Mouse (Mus musculus): ENCODE results near the gene Gm21866. TPM values are rescaled to one million over a fixed set of nuclear protein-coding genes. Genes with fewer than 3 reads are reported as not detected.

Gm21866 gene
- polyA plus RNA-seq (2012; rRNA removed): not detected in 2 replicates

DNA sequence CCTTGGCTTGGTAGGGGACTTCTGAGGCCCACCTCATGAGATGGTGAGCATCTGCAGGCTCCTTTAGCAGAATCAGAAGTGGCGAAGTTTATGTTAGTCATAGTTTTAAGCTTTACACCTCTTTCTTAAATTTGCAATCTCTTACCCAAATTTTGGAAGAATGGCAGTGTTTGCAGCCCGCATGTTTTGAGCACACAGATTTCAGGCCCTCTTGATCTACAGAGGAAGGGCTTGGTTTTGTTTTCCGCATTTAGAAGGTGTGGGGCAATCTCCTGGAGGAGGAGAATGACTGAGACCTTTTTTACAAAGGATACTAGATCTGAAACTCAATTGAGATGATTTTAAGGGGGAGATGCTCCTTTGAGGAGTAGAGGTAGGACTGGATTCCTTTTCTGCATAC, at the start of gene Gm21866:
TSS of gene Gm21866 (minus strand) at position 101 of the 400 bp plus-strand sequence.

DNA sequence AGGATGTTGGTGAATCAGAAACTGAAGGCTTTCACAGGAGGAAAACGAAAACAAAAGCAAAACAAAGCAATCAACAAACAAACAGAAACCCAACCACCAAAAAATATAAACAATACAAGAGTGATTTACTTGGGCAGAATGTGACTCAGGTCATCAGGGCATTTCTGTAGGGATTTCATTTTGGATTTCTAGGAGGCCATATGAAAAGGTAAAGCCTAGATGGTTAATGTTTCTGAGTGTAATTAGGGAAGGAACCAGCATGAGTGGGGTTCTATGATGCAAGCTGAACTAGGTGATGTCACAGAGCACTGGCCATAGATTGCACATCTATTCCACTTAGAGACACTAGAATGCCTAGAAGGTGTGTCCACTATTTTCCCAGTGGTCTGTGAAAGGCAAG, 28.3 kb upstream of the Gm21866 start, which contains the start of gene Gm20773:
TSS of gene Gm20773 (plus strand) at position 301 of the 400 bp plus-strand sequence.

Other genes with a start within 250 kb of the Gm21866 start
- not detected in 2 replicates for gene Gm21828, start 241.7 kb downstream of the Gm21866 start, polyA plus RNA-seq (2012; rRNA removed)
- not detected in 2 replicates for gene Gm21440, start 213.2 kb downstream of the Gm21866 start, polyA plus RNA-seq (2012; rRNA removed)
- not detected in 2 replicates for gene Gm21454, start 213.1 kb downstream of the Gm21866 start, polyA plus RNA-seq (2012; rRNA removed)
- gene Gm21725, start 116.5 kb downstream of the Gm21866 start, polyA plus RNA-seq (2012; rRNA removed): not detected in 2 replicates
- not detected in 2 replicates for gene Gm20773, start 28.4 kb upstream of the Gm21866 start, polyA plus RNA-seq (2012; rRNA removed)

Measured in liver, embryonic 18 days (tissue).